Mouse (Mus musculus) testis, adult 2 months (tissue): ENCODE measurements around the gene Fhl5.

Source experiments
- CTCF ChIP-seq: fragments of 200-500 bp; IDR thresholded peaks from 2 replicates; pipeline ENCODE4 v1.5.1; 2012; ENCODE audit warnings: low read depth, mild to moderate bottlenecking, inconsistent platforms, low read length, moderate library complexity; ENCODE audit not compliant: control insufficient read depth, insufficient read depth, insufficient replicate concordance
- POLR2A ChIP-seq: fragments of 200-500 bp; IDR thresholded peaks from 2 replicates; pipeline ENCODE4 v1.6.1; 2012; ENCODE audit warnings: low read depth, mild to moderate bottlenecking, inconsistent platforms, low read length, moderate library complexity; ENCODE audit not compliant: control insufficient read depth

DNA sequence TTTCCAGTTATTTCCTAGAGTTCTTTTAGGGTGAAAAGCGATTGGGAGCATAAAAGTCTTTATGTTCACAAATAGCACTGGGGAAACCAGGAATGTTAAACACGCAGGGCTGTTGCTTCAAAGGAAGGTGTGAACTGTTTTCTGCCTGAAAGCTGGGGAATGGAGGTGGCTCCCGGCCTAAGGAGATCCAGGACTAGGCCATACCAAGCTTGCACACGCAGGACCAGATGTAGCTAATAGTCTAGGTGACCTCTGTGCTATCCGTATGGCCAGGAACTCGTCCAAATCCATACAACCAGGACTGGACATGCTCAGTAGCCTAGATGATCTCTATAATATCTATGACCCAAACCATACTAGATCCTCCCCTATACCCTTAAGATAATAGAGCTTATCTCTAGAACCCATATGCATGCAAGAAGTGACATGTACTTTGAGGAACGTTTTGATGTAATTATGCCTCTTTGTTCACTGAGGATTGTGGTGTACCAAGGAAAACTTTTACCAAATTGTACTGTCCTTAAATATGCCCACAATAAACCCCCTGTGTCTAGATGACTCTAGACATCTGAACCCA lies 15.2 kb upstream of the Fhl5 start:
- TF ChIP-seq CTCF = no peak
- TF ChIP-seq POLR2A = no peak
